Mouse (Mus musculus) heart, postnatal 0 days (tissue): ENCODE results near the gene Efna4.

Experiments
- CTCF ChIP-seq: IDR thresholded peaks from 2 replicates; pipeline ENCODE4 v1.5.1; 2016; ENCODE audit warnings: antibody characterized with exemption, control low read depth, low read depth
- EP300 ChIP-seq: IDR thresholded peaks from 2 replicates; pipeline ENCODE4 v1.6.1; 2016; ENCODE audit warnings: antibody characterized with exemption, low read depth

GRCm38 (mm10) chr3:89382033-89382882, 44.4 kb upstream of the Efna4 start:
- TF ChIP-seq CTCF (no peak), EP300 (no peak)
